Mouse (Mus musculus) midbrain, embryonic 15.5 days (tissue): ENCODE data around the gene Ikbkg. TPM values are rescaled to one million over a fixed set of nuclear protein-coding genes. Genes with fewer than 3 reads are reported as not detected.
"Not testable (repeated sequence)": the region's sequence is repeated elsewhere in the genome, so short reads cannot be mapped to it uniquely, and the experiment has no call there.

Experiments used
- ATAC-seq: fragments of 200-750 bp; cut with Nextera tagmentation; replicated peaks from 2 replicates; pipeline ENCODE4 v1.8.0; 2017; ENCODE audit warnings: moderate TSS enrichment
- H3K27ac ChIP-seq: fragments of 300-500 bp; sonication (generic); 2 replicates; pipeline ENCODE4 v1.5.1; 2015; ENCODE audit warnings: mild to moderate bottlenecking, inconsistent platforms
- H3K27me3 ChIP-seq: fragments of 300-500 bp; sonication (generic); replicated peaks from 2 replicates; pipeline ENCODE4 v1.6.1; 2015; ENCODE audit warnings: inconsistent platforms
- H3K36me3 ChIP-seq: fragments of 300-500 bp; sonication (generic); replicated peaks from 2 replicates; pipeline ENCODE4 v1.6.1; 2015; ENCODE audit warnings: inconsistent platforms
- H3K4me1 ChIP-seq: fragments of 300-500 bp; sonication (generic); 2 replicates; pipeline ENCODE4 v1.6.1; 2015; ENCODE audit warnings: inconsistent platforms
- H3K4me2 ChIP-seq: fragments of 300-500 bp; sonication (generic); 2 replicates; pipeline ENCODE4 v1.6.1; 2015; ENCODE audit warnings: inconsistent platforms, mild to moderate bottlenecking, moderate library complexity
- H3K4me3 ChIP-seq: fragments of 300-500 bp; sonication (generic); 2 replicates; pipeline ENCODE4 v1.5.1; 2015; ENCODE audit warnings: mild to moderate bottlenecking, inconsistent platforms
- H3K9ac ChIP-seq: fragments of 300-500 bp; sonication (generic); 2 replicates; pipeline ENCODE4 v1.6.1; 2015; ENCODE audit warnings: mild to moderate bottlenecking, inconsistent platforms
- H3K9me3 ChIP-seq: fragments of 300-500 bp; sonication (generic); 2 replicates; pipeline ENCODE4 v1.6.1; 2016; ENCODE audit warnings: inconsistent platforms
- WGBS: fragments of 180-500 bp; shearing (Covaris S2); methylation state at CpG from one replicate; pipeline ENCODE4 v1.1.7; 2015; ENCODE audit warnings: mixed read lengths; 5-methylcytosine and 5-hydroxymethylcytosine counted together
- polyA plus RNA-seq: library from polyadenylated mRNA; unstranded; fragments of >200 nt; fragmentation: Nextera tagmentation; extraction: Ambion mirVana; gene quantifications from 2 replicates; pipeline ENCODE4 v1.2.1, GENCODE M21; 2015

The Ikbkg gene
- polyA plus RNA-seq, result 15.2 and 16.0 TPM in 2 replicates

DNA sequence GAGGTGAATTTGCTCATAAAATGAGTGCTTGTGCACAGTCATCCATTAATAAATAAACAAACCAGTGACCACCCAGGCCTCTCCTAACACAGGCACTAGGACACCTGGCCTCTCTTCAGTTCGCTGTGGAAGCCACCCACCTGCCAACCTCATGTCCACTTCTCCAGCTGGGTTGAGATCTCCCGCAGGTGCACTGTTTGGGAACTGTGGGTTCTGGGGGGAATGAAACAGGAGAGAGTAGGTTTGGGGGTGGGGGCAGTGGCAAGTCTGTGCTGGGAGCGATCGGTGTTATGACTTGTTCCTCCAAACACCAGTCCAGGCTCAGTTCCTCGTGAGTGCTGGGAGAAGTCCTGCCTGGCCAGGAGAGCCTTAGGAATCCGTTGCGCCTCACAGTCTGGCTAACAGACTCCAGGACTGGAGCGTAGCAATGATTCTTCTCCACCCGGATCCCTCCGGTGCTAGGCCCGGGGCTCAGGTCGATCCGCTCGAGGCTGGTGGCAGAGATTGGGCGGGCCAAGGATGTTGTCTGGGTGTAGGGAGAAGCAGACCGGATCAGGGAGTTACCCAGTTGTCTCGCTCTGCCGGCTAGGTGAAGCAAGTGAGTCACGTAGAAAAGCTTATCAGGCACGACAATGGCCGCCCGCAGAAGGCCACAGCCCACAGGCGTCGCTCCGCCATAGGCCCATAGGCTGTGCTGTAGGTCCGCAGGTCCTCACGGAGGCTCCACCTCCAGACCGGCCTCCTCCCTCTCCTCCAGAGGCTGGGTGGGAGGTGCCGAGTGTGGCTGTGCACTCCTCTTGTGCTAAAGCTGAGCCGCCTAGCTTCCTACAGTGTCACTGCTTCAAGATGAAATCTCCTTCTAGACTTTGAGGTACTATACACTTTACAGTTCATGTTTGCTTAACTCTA is at the start of gene Ikbkg, which contains the start of gene Fam3a:
Ikbkg (plus strand) TSS at position 756 of the 909 bp plus-strand sequence.
Fam3a (minus strand) TSS at position 738 of the 909 bp plus-strand sequence.
- Histone ChIP-seq H3K4me2 (peak within 1 kb of the TSS; percentile 59), H3K9ac (peak within 1 kb of the TSS; percentile 58), H3K4me3 (peak within 1 kb of the TSS; percentile 47), H3K27me3 (no peaks in the 10 kb centered on the region), H3K27ac (peak within 1 kb of the TSS; percentile 87), H3K9me3 (no peaks in the 10 kb centered on the region), H3K36me3 (no peaks in the 10 kb centered on the region), H3K4me1 (peaks cover 16% of the 10 kb centered on the region)
- peak; percentile 100 for ATAC-seq
- 23% methylated on average over 30 of the region's 30 CpGs for WGBS

DNA sequence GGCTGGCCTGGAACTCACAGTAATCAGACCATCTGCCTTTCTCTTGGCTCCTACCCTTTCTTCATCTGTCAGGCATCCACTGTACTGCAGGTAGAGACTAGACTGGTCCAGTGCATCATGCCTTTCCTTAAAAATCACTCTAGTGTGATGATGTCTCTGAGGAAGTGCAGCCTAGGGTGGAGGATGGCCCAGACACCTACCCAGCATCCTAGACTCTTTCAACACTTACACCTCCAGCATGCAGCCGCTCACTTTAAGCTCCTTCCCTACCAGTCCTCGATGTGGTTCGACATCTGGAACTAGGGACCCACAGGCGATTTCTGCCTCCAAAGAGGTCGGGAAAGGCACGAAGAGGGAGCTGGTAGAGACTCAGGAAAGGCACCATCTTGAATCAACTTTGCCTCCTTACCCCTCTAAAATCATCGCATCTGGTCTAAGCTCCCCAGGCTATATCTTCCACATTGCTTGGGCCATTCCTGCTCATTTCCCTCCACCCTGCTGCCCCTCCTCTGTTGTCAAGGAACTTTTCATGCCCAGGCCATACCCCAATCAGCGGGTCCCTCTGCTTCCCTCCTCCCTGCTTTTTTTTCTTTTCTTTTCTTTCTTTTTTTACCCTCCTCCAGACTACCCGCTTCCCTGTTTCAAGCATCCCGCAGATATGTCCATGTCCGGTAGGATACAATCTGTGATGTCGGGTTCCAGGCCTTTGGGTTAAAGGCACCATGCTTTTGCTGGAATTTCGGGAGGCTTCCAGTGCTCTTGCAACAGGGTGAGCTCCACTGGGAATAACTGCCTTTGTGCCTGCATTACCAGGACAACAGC is 40.2 kb upstream of the Ikbkg start:
- Histone ChIP-seq H3K4me1 (no peaks in the 10 kb centered on the region), H3K4me3 (peak overlapping the region; percentile 43), H3K9ac (peak overlapping the region; percentile 45), H3K27ac (peak overlapping the region; percentile 71), H3K27me3 (no peaks in the 10 kb centered on the region), H3K9me3 (no peaks in the 10 kb centered on the region), H3K4me2 (peak overlapping the region; percentile 59), H3K36me3 (no peaks in the 10 kb centered on the region)
- WGBS, result 19% methylated on average over 13 of the region's 13 CpGs
- ATAC-seq, result peak; percentile 55

DNA sequence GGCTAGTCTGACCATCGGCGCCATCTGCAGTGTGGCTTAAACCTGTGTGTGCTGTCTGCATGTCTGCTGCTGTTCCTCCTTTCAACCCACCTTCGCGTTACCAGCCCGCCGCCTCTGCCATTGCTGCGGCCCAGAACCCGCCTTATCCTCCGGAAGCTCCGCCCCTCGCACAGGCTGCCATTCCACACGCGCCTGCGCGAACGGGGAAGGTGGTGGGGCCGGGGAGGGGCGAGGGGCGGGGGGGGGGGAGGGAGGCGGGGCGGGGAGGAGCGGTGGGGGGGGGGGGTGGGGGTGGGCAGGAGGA is 39.7 kb upstream of the Ikbkg start, which contains the start of gene Lage3:
Lage3 (minus strand) TSS at position 152 of the 304 bp plus-strand sequence.
- Histone ChIP-seq H3K4me3 (peak within 1 kb of the TSS; percentile 43), H3K4me1 (no peaks in the 10 kb centered on the region), H3K9me3 (no peaks in the 10 kb centered on the region), H3K9ac (peak within 1 kb of the TSS; percentile 45), H3K4me2 (peak within 1 kb of the TSS; percentile 59), H3K36me3 (no peaks in the 10 kb centered on the region), H3K27me3 (no peaks in the 10 kb centered on the region), H3K27ac (peak within 1 kb of the TSS; percentile 71)
- 19% methylated on average over 12 of the region's 22 CpGs for WGBS
- ATAC-seq, result peak; percentile 93

DNA sequence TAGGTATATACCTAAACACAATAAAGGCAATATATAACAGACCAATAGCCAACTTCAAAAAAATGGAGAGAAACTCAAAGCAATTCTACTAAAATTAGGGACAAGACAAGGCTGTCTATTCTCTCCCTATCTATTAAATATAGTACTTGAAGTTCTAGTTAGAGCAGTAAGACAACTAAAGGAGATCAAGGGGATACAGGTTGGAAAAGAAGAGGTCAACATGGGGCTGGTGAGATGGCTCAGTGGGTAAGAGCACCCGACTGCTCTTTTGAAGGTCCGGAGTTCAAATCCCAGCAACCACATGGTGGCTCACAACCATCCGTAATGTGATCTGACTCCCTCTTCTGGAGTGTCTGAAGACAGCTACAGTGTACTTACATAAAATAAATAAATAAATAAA is 36.0 kb upstream of the Ikbkg start:
- whole genome bisulfite sequencing, result 89% methylated on average over 3 of the region's 3 CpGs
- not testable (repeated sequence) for H3K4me3 ChIP-seq, H3K27ac ChIP-seq

DNA sequence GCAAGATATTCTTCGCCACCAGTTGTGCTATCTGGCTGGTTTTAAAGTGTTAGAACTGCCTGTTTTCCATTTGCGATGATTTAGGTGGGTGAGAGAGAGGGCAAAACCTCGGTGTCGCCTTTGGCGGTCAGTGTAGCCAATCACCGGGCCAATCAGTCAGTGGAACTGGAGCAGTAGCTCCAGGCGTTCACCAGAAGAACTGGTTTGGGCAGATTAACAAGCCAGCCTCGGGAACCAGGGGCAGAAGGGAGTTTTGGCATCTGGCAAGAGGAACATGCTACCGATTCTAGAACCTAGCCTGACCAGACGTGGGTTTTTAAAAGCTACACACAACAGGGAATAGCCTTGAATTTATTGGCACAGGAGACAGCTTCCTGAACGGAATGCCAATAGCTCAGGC is 33.9 kb upstream of the Ikbkg start:
- Histone ChIP-seq H3K9me3 (no peaks in the 10 kb centered on the region), H3K4me2 (no peak overlapping the region), H3K4me3 (no peak overlapping the region), H3K4me1 (no peaks in the 10 kb centered on the region), H3K27me3 (no peaks in the 10 kb centered on the region), H3K9ac (no peak overlapping the region), H3K36me3 (no peaks in the 10 kb centered on the region), H3K27ac (no peak overlapping the region)
- no peak for ATAC-seq
- WGBS, result 63% methylated on average over 11 of the region's 11 CpGs

More for the DNA sequence above, 36.0 kb upstream of the Ikbkg start:
- H3K9me3 ChIP-seq, ATAC-seq, H3K4me1 ChIP-seq, H3K9ac ChIP-seq, H3K4me2 ChIP-seq, H3K27me3 ChIP-seq, H3K36me3 ChIP-seq: not testable (repeated sequence)

DNA sequence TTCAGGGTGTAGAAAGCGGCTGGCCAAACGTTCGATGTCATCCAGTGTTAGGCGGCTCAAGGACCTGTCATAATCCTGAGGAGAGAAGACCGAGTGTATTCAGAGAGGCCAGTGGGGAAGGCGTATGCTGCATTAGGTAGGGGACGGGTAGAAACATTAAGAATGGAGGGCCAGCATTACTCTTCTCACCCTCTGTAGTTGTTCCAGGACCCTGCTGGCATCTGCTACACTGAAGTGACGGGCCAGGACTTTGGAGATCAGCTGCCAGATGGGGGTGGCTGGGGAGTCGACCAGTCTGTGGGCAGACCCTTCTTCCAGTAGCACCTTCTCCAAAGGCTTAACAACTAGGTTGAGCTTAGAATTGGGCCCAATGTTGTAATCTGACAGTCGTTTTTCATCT is 25.6 kb upstream of the Ikbkg start:
- peak overlapping the region; percentile 57 for H3K4me3 ChIP-seq
- no peak for ATAC-seq
- H3K9ac ChIP-seq, result peak overlapping the region; percentile 71
- peaks cover 11% of the 10 kb centered on the region for H3K4me1 ChIP-seq
- no peaks in the 10 kb centered on the region for H3K36me3 ChIP-seq
- H3K9me3 ChIP-seq, result no peaks in the 10 kb centered on the region
- no peaks in the 10 kb centered on the region for H3K27me3 ChIP-seq
- H3K4me2 ChIP-seq, result peak overlapping the region; percentile 65
- 68% methylated on average over 10 of the region's 10 CpGs for WGBS
- no peak overlapping the region for H3K27ac ChIP-seq

DNA sequence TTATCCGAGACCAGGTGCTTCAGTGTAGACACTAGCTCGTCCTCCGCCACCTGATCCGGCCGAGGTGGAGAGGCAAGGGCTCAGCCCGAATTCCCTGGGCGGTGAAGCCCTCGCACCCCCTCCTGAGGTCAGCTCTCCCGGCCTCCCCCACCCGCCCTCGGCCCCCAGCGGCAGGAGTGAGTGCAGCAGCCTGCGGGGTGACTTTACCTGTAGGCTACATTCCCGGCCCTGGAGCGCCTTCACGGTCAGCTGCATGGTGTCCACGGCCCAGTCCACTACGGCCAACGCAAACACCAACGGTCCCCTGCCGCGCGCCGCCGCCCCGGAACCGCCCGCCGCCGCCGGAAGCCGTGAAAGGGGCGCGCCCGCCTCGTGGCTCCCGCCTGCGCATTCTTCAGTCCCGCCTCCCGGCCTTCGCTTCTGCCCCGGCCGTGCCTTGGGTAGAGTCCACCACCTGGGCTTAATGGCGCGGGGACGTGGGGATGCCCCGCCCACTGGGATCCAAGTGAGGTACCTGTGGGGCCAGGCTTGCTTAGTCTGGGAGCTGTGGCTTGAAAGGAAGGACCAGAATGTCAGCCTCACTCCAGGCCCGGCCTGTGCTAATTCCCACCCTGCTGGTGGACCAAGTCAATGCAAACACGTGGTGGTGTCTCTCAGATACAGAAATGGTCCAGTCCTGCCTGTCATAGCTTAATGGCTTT is 24.7 kb upstream of the Ikbkg start:
- Histone ChIP-seq H3K27ac (peak overlapping the region; percentile 82), H3K4me1 (peaks cover 11% of the 10 kb centered on the region), H3K4me3 (peak overlapping the region; percentile 57), H3K4me2 (peak overlapping the region; percentile 65), H3K9me3 (no peaks in the 10 kb centered on the region), H3K27me3 (no peaks in the 10 kb centered on the region), H3K9ac (peak overlapping the region; percentile 71), H3K36me3 (no peaks in the 10 kb centered on the region)
- peak; percentile 85 for ATAC-seq
- 18% methylated on average over 49 of the region's 49 CpGs for WGBS

DNA sequence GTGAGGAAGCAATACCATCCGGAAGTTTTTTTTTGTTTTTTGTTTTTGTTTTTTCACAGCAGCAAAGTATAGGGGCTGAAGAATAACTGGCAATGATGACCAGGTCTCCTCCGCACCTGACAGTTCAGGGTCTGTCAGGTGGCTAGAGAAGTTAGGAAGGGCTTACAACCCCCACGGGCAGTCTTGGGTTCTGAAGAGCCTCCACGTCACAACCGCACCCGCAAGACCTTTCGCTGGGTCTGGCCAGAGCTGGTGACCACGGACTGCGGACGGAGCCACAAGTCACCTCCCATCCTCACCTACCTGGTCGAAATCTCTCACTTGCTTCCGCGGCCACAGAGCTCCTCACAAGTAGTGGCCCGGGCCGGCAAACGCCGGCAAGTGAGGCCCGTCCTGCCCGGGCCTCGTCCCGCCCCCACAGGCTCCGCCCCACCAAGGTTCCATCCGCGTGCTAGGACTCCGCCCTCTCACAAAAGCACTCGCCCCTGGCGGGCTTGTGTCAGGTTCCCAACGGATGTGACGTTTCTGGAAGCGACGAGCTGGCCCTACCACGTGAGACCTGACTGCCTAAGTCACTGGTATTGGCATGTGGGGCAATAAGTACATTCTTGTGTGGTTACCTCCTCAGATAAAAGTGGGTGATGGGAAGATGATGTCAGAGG is 20.1 kb upstream of the Ikbkg start, which contains the start of the genes Ubl4a and Slc10a3:
Ubl4a (minus strand) TSS at position 331 of the 662 bp plus-strand sequence.
Slc10a3 (minus strand) TSS at position 462 of the 662 bp plus-strand sequence.
- ATAC-seq, result peak; percentile 87
- Histone ChIP-seq H3K4me2 (peak within 1 kb of the TSS; percentile 71), H3K27ac (peak within 1 kb of the TSS; percentile 38; the same call in 1 of the 2 replicates), H3K9me3 (no peaks in the 10 kb centered on the region), H3K4me3 (peak within 1 kb of the TSS; percentile 47), H3K36me3 (no peaks in the 10 kb centered on the region), H3K4me1 (peaks cover 5% of the 10 kb centered on the region; the same call in 1 of the 2 replicates), H3K9ac (peak within 1 kb of the TSS; percentile 41), H3K27me3 (no peaks in the 10 kb centered on the region)
- 32% methylated on average over 32 of the region's 32 CpGs for WGBS

DNA sequence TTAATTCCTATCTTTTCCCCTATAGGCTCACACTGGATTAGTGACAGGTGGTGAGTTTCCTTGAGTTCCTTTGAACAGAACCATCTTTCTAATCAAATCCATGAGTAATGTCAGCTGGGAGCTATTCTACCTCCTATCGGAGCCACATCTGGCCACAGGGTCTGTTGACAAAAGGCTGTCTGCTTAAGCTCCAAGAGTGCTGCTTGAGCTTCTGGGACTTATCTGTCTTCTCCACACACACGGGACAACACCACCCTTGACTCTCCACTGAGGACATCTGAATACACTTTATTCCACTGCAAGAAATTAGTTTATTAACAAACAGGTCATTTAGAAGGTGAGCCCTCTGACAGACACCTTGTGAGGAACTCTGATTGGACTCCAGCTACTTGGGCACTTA is 8.6 kb upstream of the Ikbkg start:
- no peak for ATAC-seq

DNA sequence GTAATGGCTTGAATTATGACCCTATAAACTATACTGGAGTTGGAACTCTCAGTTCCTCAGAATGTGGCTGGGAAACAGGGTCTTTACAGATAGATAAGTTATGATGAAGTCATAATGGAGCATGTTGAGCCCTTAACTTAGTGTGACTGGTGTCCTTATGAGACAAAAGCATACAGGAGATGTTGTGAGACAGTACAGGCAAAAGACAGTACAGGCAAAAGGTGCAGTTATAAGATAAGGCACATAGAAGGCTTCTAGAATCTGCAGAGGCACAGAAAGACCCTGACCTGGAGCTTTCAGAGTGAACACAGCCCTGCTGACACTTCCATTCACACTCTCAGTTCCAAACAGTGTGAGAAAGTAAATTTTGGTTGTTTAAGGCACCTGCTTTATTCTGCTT is 4.9 kb upstream of the Ikbkg start:
- H3K36me3 ChIP-seq, result no peaks in the 10 kb centered on the region

More for the DNA sequence above, 8.6 kb upstream of the Ikbkg start:
- Histone ChIP-seq H3K4me3 (no peak overlapping the region), H3K27ac (no peak overlapping the region), H3K27me3 (no peaks in the 10 kb centered on the region), H3K9me3 (no peaks in the 10 kb centered on the region), H3K9ac (no peak overlapping the region), H3K4me1 (no peaks in the 10 kb centered on the region), H3K4me2 (no peak overlapping the region), H3K36me3 (no peaks in the 10 kb centered on the region)
- 85% methylated on average over 2 of the region's 2 CpGs for WGBS

DNA sequence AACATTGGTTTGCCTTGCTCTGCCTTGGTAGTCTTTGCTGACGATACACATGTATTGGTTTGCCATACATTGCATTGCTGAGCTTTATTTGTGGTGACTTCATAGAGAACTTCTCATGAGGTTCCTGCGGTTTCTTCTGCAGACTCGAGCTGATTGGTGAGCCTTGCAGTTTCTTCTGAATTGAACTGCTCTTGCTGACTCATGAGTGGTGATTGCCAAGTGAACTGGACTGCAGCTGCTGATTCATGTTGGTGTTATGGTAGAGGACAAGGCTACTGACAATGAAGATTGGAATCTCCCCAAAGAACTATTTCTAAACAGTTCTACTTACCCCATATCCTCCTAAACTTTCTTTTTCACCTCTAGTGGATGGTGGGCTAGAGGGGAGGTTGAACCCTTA is 7.0 kb downstream of the Ikbkg start:
- no peaks in the 10 kb centered on the region for H3K4me1 ChIP-seq
- H3K9ac ChIP-seq, result no peak overlapping the region
- H3K27me3 ChIP-seq, result no peaks in the 10 kb centered on the region
- H3K4me3 ChIP-seq, result no peak overlapping the region
- no peak overlapping the region for H3K4me2 ChIP-seq
- ATAC-seq, result no peak
- 79% methylated on average over 3 of the region's 3 CpGs for WGBS
- H3K9me3 ChIP-seq, result no peaks in the 10 kb centered on the region
- no peaks in the 10 kb centered on the region for H3K36me3 ChIP-seq
- H3K27ac ChIP-seq, result no peak overlapping the region

More for the DNA sequence above, 4.9 kb upstream of the Ikbkg start:
- H3K27me3 ChIP-seq, result no peaks in the 10 kb centered on the region
- H3K4me2 ChIP-seq, result no peak overlapping the region
- no peak overlapping the region for H3K4me3 ChIP-seq
- ATAC-seq, result no peak
- H3K9ac ChIP-seq, result no peak overlapping the region
- H3K9me3 ChIP-seq, result no peaks in the 10 kb centered on the region
- peaks cover 11% of the 10 kb centered on the region for H3K4me1 ChIP-seq
- no peak overlapping the region for H3K27ac ChIP-seq
